Mouse (Mus musculus): ENCODE data around the gene Ppfia2. TPM values are rescaled to one million over a fixed set of nuclear protein-coding genes. Genes with fewer than 3 reads are reported as not detected.

The Ppfia2 gene
- polyA plus RNA-seq, 1 experiment from 2014 or later = 0.58 TPM

DNA sequence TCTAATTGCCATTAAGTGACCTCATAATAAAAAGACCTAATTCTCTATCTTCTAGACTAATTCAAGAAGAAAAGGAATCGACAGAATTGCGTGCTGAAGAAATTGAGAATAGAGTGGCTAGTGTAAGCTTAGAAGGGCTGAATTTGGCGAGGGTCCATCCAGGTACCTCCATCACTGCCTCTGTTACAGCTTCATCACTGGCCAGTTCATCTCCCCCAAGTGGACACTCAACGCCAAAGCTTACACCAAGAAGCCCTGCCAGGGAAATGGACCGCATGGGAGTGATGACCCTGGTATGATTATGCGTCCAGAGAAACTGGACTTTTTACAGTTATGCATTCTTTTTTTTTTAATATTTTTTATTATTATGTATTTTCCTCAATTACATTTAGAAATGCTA is 388.0 kb downstream of the Ppfia2 start:
- WGBS = 78% methylated on average over 6 of the region's 6 CpGs
- H3K27ac ChIP-seq (ENCODE audit: low read depth) = no peak overlapping the region
- DNase-seq (no peak), ATAC-seq (ENCODE audit: insufficient read depth) (no peak)
- TF ChIP-seq CTCF (IDR thresholded peaks at IDR 0.05; ENCODE audit: low read depth) = no peak
- H3K36me3 ChIP-seq (ENCODE audit: insufficient read depth) = no peaks in the 10 kb centered on the region
- no peak overlapping the region for H3K4me2 ChIP-seq
- H3K27me3 ChIP-seq (ENCODE audit: insufficient read depth, low read length) = no peaks in the 10 kb centered on the region
- no peak overlapping the region for H3K4me3 ChIP-seq (ENCODE audit: low read depth, low read length)
- no peaks in the 10 kb centered on the region for H3K9me3 ChIP-seq (ENCODE audit: low read depth, low read length)
- H3K4me1 ChIP-seq (ENCODE audit: insufficient read depth) = no peaks in the 10 kb centered on the region
- H3K9ac ChIP-seq = no peak overlapping the region

DNA sequence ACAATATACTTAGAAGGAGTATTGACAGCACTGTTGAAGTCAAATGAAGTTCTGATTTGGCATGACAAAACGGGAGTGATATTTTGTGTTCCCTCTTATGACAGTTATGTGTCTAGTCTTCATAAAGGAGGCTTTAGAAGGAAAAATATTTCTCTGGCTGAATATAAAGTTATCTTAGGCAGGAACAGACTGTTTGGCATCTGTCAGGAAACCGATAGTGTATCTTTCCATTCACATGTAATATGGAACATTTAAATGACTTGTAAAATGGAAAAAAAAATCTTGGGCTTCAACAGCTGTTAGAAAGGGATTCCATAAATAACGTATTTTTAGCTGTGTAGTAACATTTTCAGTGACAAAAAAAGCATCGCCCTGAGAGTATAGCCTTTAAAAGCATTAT is 400.1 kb downstream of the Ppfia2 start:
- Histone ChIP-seq H3K27me3 (ENCODE audit: insufficient read depth, low read length) (no peaks in the 10 kb centered on the region), H3K9ac (no peak overlapping the region), H3K4me2 (no peak overlapping the region), H3K9me3 (ENCODE audit: low read depth, low read length) (no peaks in the 10 kb centered on the region), H3K36me3 (ENCODE audit: insufficient read depth) (no peaks in the 10 kb centered on the region), H3K4me3 (ENCODE audit: low read depth, low read length) (no peak overlapping the region), H3K4me1 (ENCODE audit: insufficient read depth) (no peaks in the 10 kb centered on the region), H3K27ac (ENCODE audit: low read depth) (no peak overlapping the region)
- TF ChIP-seq CTCF (IDR thresholded peaks at IDR 0.05; ENCODE audit: low read depth) = no peak
- WGBS = 81% methylated on average over 4 of the region's 4 CpGs
- ATAC-seq (ENCODE audit: insufficient read depth) (no peak), DNase-seq (no peak)

DNA sequence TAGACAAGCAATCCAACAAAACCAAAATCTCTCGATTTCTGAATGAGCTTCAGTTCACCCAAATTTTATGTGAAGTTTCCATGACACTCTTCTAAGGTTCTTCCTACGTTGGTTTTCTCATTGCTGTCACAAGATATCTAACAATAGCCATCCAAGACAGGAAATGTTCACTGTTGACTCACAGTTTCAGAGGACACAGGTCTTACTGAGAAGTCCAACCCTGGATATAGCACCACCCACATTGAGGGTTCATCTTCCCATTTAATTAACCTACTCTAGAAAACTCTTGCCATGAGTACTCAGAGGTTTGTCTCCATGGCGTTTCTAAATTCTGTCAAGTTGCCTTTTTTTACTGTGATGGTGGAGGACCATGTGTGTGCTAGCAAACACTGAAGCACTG is 401.7 kb downstream of the Ppfia2 start:
- Histone ChIP-seq H3K4me1 (ENCODE audit: insufficient read depth) (no peaks in the 10 kb centered on the region), H3K36me3 (ENCODE audit: insufficient read depth) (no peaks in the 10 kb centered on the region), H3K4me2 (no peak overlapping the region), H3K27me3 (ENCODE audit: insufficient read depth, low read length) (no peaks in the 10 kb centered on the region), H3K27ac (ENCODE audit: low read depth) (no peak overlapping the region), H3K9ac (no peak overlapping the region), H3K9me3 (ENCODE audit: low read depth, low read length) (no peaks in the 10 kb centered on the region), H3K4me3 (ENCODE audit: low read depth, low read length) (no peak overlapping the region)
- no peak for DNase-seq
- no peak for TF ChIP-seq CTCF (IDR thresholded peaks at IDR 0.05; ENCODE audit: low read depth)
- 68% methylated on average over 3 of the region's 3 CpGs for WGBS
- ATAC-seq (ENCODE audit: insufficient read depth) = no peak

DNA sequence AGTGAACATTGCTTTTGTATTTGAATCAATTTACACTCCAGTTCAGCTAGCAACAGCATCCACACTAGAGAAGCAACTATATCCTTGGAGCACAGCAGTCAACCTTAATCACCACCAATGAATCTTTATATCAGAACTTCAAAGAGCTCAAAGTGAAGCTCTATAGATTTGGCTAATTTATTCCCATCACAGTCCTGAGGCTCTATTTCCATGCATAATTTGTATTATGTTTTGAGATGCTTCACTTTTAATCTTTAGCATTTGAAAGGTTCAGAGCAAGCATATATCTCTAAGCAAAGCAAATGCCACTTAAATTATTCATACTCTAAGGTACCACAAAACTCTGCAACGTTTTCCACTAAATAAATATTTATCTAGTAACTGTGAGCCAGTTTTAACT is 402.6 kb downstream of the Ppfia2 start:
- no peak for TF ChIP-seq CTCF (IDR thresholded peaks at IDR 0.05; ENCODE audit: low read depth)
- WGBS = 24% methylated on average over 1 of the region's 1 CpGs

DNA sequence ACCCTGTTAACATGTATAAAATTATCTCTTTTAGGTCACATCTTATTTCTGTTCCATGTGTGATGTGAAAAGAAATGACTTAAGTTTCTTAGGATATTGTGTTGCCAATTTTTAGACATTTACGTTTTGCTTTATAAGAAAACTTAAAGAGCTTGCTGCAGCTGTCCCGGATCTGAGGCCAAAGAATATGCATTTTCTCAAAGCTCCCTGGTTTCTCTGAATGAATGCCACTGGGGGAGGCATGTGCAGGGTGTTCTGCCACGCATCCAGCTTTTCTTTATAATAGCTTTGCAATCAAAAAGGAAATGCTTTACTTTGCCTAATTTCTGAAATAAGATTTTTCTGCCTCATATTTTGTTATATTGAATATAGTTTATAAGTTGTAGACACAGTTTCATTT is 411.2 kb downstream of the Ppfia2 start:
- no peaks in the 10 kb centered on the region for H3K27me3 ChIP-seq (ENCODE audit: insufficient read depth, low read length)
- ATAC-seq (ENCODE audit: insufficient read depth) = no peak
- WGBS = 63% methylated on average over 3 of the region's 3 CpGs

More for the DNA sequence above, 402.6 kb downstream of the Ppfia2 start:
- Histone ChIP-seq H3K9ac (no peak overlapping the region), H3K36me3 (ENCODE audit: insufficient read depth) (no peaks in the 10 kb centered on the region), H3K4me1 (ENCODE audit: insufficient read depth) (no peaks in the 10 kb centered on the region), H3K27me3 (ENCODE audit: insufficient read depth, low read length) (no peaks in the 10 kb centered on the region), H3K9me3 (ENCODE audit: low read depth, low read length) (no peaks in the 10 kb centered on the region), H3K4me2 (no peak overlapping the region), H3K27ac (ENCODE audit: low read depth) (no peak overlapping the region), H3K4me3 (ENCODE audit: low read depth, low read length) (no peak overlapping the region)
- ATAC-seq (ENCODE audit: insufficient read depth) = no peak
- DNase-seq = no peak

DNA sequence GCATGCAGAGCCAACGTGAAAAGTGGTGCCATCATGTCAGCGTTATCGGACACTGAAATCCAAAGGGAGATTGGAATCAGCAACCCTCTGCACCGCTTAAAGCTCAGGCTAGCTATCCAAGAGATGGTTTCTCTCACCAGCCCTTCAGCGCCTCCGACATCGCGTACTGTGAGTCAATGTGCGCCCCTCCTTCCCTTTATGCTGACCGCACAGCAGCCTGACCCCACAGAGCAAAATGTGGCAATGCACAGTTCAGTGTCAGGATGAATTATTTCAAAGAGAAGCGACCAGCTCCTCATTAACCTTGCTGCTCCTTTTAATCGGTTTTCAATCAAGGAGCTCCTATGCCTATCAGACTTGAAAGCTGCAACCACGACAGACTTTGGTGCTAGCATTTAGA is 426.2 kb downstream of the Ppfia2 start:
- Histone ChIP-seq H3K36me3 (ENCODE audit: insufficient read depth) (no peaks in the 10 kb centered on the region), H3K27me3 (ENCODE audit: insufficient read depth, low read length) (no peaks in the 10 kb centered on the region)
- WGBS = 61% methylated on average over 13 of the region's 13 CpGs

More for the DNA sequence above, 411.2 kb downstream of the Ppfia2 start:
- no peaks in the 10 kb centered on the region for H3K9me3 ChIP-seq (ENCODE audit: low read depth, low read length)
- H3K36me3 ChIP-seq (ENCODE audit: insufficient read depth) = no peaks in the 10 kb centered on the region
- no peak for DNase-seq
- H3K4me2 ChIP-seq = no peak overlapping the region
- no peaks in the 10 kb centered on the region for H3K4me1 ChIP-seq (ENCODE audit: insufficient read depth)
- no peak overlapping the region for H3K9ac ChIP-seq
- no peak overlapping the region for H3K4me3 ChIP-seq (ENCODE audit: low read depth, low read length)
- no peak overlapping the region for H3K27ac ChIP-seq (ENCODE audit: low read depth)
- no peak for TF ChIP-seq CTCF (IDR thresholded peaks at IDR 0.05; ENCODE audit: low read depth)

DNA sequence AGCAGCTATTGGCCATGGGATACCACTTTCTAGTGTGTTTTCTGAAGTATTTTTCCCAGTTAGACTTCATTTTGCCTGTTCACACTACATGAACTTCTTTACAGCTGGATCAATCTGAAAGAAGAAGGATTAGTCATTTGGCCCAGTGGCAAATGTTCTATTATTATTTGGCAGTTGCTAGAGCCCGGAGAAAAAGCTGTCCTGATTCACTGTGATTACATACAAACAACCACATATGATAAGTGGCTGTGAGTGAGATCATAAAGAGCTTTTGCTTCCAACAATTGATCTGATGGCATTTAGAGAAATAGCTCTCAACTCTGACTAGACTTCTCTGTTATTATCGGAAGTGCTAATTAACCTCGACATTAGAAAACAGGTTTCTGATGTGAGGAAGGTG is 440.0 kb downstream of the Ppfia2 start:
- Histone ChIP-seq H3K4me2 (no peak overlapping the region), H3K4me1 (ENCODE audit: insufficient read depth) (no peaks in the 10 kb centered on the region), H3K9me3 (ENCODE audit: low read depth, low read length) (no peaks in the 10 kb centered on the region), H3K27ac (ENCODE audit: low read depth) (no peak overlapping the region), H3K4me3 (ENCODE audit: low read depth, low read length) (no peak overlapping the region), H3K9ac (no peak overlapping the region), H3K36me3 (ENCODE audit: insufficient read depth) (no peaks in the 10 kb centered on the region), H3K27me3 (ENCODE audit: insufficient read depth, low read length) (no peaks in the 10 kb centered on the region)
- WGBS = 65% methylated on average over 3 of the region's 3 CpGs
- DNase-seq (no peak), ATAC-seq (ENCODE audit: insufficient read depth) (no peak)
- TF ChIP-seq CTCF (IDR thresholded peaks at IDR 0.05; ENCODE audit: low read depth) = no peak

More for the DNA sequence above, 426.2 kb downstream of the Ppfia2 start:
- Histone ChIP-seq H3K4me3 (ENCODE audit: low read depth, low read length) (no peak overlapping the region), H3K4me1 (ENCODE audit: insufficient read depth) (no peaks in the 10 kb centered on the region), H3K9ac (no peak overlapping the region), H3K4me2 (no peak overlapping the region), H3K27ac (ENCODE audit: low read depth) (no peak overlapping the region), H3K9me3 (ENCODE audit: low read depth, low read length) (no peaks in the 10 kb centered on the region)
- no peak for TF ChIP-seq CTCF (IDR thresholded peaks at IDR 0.05; ENCODE audit: low read depth)
- ATAC-seq (ENCODE audit: insufficient read depth) = no peak
- no peak for DNase-seq

DNA sequence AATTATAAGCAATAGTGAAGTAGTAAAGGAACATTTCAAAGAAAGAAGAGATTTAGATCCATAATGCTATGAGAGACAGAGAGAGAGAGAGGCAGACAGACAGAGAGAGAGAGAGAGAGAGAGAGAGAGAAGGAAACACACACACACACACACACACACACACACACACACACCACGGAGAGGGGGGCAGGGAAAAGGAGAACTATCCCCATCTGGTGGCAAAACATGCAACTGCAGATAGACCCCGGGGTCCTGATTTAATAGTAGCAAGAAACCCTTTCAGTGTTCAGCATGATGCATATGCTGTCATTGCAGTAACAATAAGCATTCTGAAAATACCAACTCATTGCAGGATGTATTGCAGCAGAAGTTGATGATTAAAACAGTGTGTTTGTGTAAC is 442.9 kb downstream of the Ppfia2 start:
- H3K4me3 ChIP-seq (ENCODE audit: low read depth, low read length) = no peak overlapping the region
- peak; percentile 44; the same call in 1 of the 2 replicates for ATAC-seq (ENCODE audit: insufficient read depth)
- H3K4me1 ChIP-seq (ENCODE audit: insufficient read depth) = no peaks in the 10 kb centered on the region
- no peak overlapping the region for H3K4me2 ChIP-seq
- no peaks in the 10 kb centered on the region for H3K36me3 ChIP-seq (ENCODE audit: insufficient read depth)
- WGBS = 24% methylated on average over 2 of the region's 2 CpGs
- peak; percentile 68 for DNase-seq
- no peaks in the 10 kb centered on the region for H3K9me3 ChIP-seq (ENCODE audit: low read depth, low read length)
- no peak overlapping the region for H3K9ac ChIP-seq
- TF ChIP-seq CTCF (IDR thresholded peaks at IDR 0.05; ENCODE audit: low read depth) = peak; percentile 71
- H3K27ac ChIP-seq (ENCODE audit: low read depth) = no peak overlapping the region
- no peaks in the 10 kb centered on the region for H3K27me3 ChIP-seq (ENCODE audit: insufficient read depth, low read length)
